Mouse (Mus musculus) cerebellum, postnatal 25 days (tissue): Measurements from ENCODE around the gene Adgrb3.
"Not testable (repeated sequence)": the region's sequence is repeated elsewhere in the genome, so short reads cannot be mapped to it uniquely, and the experiment has no call there.

Experiments
- DNase-seq, 2 experiments: peaks; one replicate each; pipeline ENCODE4 v3.0.0; 2021; ENCODE audit warnings: mixed read lengths in 2 of 2

Adgrb3 gene

DNA sequence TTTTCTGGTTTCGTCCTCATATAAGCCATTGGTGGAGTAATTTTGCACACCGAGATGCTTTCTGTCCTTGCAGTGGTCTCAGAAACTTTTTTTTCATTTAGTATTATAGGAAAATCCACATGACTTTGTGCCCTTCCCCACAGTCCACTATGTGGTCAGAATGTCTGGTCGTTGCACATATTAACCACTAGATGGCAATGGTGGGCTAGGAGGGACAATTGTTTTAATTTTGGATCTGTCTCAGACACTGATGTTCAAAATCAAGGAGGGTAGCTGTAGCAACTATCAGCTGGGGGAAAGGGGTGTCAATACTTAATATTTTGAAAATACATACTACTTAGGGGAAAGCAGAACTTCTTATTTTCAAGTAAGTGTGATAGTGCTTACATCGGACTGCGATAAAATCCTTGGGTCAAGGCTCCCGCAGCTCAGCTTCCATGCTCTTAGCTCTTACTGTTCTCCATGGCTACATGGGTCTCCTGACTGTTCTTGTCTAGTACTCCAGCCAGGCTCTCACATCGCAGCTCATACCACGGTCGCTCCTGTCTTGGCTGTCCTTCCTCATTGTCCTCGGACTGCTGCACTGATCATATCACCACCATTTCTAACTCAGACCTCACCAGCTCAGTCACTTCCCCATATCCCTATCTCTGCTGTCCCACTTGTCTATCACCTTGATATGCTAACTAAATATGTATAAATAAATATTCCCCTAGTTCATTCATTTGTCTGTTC is 319.0 kb downstream of the Adgrb3 start:
- peak in 1 of 2 experiments; percentile 61 for DNase-seq

DNA sequence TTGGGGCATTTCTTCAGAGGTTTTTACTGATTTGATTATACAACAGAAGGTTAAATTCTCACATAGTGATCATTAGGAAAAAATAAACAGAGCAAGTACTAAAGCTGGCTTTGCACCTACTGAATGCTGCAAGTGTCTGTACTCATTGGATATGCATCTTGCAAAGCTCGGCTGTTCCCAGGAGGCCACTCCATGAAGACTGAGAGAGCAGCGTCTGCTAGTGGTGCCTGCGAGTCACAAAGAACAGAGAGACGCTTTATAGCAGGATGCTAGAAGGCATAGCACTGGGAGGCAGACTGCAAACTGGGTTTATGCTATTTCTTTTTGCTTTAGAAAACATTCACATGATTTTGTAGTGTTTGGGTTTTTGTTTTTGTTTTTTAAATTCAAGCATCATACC is 325.2 kb downstream of the Adgrb3 start:
- DNase-seq = peak in 1 of 2 experiments; percentile 35

DNA sequence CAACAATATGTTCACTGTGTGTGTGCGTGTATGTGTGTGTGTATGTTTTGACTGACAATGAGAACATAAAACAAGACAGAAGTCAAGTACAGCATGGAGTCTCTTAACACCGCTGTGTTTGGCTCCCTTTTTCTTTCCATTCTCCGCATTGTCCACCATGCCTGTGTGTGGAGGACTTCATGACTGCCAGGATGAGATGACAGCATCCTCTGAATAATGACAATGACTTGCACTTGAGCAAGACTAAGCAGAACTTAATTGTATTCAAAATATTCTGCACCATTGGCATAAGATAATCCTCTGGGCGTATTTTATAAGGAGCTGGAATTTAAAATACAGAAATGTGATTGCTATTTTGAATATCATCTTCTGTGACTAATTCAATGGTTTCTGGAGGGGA is 326.0 kb downstream of the Adgrb3 start:
- no peak for DNase-seq

DNA sequence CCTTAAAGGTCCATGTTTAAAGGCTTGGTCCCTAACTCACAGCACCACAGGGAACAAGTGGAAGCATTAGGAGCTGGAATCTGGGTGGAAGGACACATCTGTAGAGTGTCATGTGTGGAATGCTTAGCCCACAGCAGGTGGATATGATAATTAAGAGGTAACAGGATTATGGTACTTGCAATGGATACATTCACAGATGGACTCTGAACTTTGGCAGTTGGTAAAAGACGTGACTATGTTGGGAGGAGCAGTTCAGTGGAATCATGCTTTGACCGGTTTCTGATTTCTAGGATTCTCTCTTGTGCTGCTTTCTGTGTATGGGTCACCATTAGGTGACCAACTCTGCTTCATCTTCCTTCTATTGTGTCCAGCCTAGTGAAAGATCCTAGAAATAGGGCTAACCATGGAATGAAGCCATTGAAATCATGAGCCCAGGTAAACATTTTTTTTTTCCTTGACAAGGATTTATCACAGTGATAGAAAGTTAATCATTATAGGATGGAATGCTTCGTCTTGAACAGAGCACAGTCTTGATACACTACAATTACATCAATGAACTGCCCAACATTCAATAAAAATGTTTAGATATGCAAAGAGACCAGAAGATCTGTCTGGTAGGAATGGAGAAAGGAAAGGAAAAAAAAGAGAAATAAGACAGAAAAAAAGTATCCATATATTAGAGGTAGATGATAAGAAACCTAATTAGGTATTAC is 334.1 kb downstream of the Adgrb3 start:
- no peak for DNase-seq

DNA sequence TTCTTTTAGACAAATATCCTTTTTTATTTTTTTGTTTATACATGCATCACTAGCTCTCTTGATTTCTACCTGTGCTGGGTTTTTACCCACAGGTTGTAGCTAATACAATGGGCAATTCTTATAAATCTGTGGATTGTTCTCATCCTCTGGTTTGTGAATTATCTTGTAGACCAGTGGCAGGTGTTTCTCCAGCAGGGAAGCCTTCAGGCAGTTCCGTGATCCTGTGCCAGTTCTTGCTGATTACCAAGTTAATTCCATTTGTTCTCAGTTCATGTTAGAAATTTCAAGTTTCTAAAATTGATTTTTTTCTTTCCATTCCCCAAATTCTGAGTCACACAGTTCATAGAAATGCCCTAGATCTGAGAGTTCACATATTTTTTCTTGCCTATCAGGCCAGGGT is 338.0 kb downstream of the Adgrb3 start:
- DNase-seq = peak in 1 of 2 experiments; percentile 53

DNA sequence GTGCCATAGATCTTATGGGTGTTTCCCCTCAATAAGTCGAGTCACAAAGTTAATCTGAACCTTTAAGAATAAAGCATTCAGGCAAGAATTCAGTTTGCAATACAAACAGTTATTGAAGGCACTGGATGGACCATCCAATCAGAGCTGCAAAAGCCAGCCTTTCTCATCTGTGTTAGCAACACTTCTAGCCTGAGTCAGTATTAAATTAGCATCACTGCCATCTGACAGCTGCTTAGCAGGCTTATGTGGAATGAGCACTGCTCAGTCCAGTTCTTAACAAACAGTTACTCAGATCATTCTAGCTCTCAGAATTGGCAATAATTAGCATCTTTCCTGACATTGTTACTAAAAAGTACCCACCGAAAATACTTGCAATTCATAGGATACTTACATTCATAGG is 339.3 kb downstream of the Adgrb3 start:
- DNase-seq = no peak

DNA sequence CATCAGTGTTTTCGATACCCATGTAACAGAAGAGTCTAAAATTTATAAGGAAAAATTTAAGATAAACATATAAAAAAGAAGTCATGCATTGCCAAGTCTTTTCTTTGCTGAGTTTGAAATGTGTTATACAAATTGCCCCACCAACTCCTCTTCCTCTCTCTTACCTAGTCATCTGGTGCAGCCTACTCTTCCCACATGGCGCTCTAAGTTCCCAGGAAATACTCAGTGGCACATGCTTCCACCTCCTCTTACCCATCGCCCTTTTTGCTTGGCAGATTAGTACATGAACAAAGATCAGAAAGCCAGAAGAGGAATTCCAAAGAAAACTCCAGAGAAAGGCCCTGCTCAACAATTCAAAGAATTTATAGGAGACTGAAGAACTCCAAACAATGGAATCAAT is 353.8 kb downstream of the Adgrb3 start:
- DNase-seq = no peak

DNA sequence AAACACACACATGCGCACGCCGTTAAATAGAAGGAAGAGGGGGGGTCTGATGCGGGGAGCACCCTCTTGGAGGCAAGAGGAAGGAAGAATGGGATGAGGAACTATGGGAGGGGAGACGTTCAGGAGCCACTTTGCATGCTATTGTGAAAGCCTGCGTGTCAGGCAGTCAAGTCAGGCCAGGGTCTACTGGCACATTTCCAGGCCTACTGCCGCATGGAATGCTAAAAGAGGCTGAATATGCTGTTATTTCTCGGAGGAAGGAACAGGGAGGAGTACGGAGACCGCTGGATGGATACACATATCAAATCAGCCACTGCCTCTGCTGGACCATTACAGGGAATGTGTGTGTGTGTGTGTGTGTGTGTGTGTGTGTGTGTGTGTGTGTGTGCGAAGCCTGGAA is 355.0 kb downstream of the Adgrb3 start:
- peak in 1 of 2 experiments; percentile 33 for DNase-seq

DNA sequence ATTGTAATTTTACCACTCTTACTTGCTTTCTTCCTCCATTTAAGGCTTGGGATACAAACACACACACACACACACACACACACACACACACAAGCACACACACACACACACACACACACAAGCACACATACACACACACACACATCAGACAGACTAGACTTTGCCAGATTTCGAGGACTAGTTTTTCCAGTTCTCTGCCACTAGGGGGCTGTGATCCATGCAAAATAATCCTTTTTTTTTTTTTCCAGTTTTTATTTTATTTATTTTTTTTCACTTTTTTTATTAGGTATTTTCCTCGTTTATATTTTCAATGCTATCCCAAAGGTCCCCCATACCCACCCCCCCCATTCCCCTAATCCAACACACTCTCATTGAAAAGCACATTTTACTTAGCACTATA is 357.9 kb downstream of the Adgrb3 start:
- DNase-seq = not testable (repeated sequence)

DNA sequence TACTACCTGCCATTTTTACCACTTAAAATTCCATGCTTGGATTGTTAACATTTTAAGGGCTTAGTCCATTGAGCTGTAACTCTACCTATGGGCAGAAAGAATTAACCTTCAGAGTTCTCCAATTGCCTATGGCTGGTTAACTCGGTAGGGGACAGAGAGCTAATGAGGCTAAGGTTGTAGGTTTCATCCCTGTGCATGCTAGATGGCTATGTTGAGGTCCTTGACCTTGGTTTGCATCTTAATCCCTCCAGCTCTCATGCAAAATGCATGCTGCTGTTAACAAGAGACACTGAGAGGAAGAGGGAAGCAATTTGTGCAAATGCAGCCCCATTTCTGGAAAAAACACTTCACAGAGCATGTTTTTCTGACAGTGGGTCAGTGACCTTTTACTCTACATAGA is 366.9 kb downstream of the Adgrb3 start:
- no peak for DNase-seq

DNA sequence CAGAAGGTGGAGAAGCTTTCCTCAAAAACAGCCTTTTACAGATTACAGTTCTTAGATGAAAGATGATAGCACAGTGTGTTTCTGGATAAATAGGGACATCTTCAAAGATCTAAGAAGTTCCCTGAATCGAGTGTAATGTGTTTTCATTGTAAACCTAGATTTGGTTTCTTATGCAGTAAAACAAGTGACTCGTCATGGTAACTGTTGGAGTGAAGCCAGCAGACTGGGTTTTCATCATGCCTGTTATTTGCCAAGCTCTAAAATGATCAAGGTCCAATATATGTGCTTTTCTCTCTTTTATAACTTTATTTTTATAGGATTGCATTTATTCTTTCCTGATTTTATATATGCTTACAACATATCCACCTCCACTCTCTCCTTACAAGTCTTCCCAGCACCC is 394.0 kb downstream of the Adgrb3 start:
- DNase-seq = no peak

DNA sequence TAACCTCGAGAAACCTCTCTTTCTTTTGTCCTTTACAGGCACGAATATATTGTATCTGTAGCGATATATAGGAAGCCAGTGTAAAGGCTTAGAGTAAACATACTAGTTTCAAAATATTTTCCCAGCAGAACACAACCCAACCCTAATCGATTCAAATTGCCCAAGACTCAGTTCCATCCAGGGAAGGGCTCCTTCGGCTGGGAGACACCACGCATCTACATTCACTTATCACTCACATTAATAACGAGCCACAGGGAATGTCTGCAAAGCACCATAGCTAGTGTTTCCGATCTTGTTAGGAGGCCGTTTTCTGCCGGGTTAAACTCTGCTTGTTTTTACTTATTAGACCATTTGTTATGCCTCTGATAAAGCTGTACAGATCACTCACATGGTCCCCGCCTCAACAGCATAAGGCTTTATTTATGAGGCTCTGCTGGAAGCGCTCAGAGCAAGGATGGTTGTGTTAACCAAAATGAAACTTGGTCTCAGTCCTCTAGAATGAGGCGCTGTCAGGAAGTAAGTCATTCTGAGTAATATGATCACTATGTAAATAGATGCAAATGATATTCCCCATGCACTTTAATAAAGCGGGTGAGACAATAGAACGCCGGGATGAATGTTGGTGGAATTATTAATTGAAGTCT is 399.2 kb downstream of the Adgrb3 start:
- DNase-seq = no peak

DNA sequence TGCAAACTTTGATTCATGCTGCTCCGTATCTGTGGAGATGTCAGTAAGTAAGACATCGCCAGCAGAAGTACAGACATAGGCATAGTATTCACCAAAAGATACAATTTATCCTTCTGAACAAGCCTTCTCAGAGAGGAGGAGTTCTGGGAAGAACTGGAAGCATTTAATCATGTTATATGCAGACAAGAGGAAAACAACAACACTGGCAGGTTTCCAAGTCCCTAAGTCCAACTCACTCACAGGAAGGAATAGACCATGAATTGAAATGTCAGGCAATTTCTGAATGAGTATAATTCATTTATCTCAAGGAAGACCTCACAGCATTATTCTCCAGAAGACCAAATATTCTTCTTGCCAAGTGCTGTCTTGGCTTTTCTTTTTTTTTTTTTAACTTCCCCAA is 408.8 kb downstream of the Adgrb3 start:
- DNase-seq = no peak

DNA sequence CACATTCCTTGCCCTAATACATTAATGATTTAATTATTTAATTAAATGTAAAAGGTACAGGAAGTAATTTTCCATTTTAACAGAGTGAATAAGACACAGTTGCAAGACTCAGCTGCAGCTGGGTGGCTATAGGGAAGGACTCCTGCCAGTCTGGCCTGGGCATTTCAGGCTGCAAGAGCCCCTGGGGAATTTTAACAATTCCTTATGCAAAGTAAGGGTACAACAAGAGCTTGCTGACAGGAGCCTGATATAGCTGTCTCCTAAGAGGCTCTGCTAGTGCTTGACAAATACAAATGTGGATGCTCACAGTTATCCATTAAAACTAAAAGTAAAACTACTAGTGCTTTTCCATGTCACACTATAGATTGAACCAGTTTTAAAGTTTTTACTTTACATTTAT is 410.1 kb downstream of the Adgrb3 start:
- no peak for DNase-seq

DNA sequence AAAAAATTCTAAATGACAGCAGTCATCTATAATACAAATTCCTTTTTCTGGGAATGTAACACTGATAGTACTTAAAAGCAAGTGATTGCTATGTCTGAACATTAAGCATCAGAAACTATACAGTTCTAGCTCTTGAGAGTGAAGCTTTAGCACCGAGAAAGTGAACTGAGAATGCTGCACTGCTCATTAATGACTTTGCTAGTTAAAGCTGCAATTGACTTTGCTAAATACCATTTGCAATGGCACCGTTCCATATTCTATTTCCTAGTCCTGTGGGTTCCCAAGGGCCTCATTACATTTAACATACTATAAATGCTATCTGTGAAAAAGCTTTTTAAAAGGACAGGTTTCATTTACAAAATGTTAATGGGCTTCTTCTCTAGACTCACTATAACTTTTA is 414.4 kb downstream of the Adgrb3 start:
- no peak for DNase-seq

DNA sequence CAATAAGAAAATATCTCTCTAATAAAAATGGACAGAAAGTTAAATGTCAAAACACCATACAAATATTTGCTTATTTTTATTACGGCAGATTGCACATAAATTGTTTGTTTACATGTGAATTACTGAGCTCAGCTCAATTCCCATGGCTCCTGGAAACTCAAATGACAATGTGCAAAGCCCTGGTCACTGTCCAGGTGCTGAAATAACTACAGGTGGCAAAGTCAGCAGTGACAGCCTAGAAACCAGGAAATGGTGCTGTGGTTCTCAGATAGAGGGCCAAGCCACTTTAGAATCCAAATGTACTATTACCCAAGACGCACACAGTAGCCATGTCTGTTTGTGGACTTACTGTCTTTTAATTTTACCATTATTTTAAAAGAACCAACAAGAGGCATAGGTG is 465.3 kb downstream of the Adgrb3 start:
- peak in 1 of 2 experiments; percentile 50 for DNase-seq

DNA sequence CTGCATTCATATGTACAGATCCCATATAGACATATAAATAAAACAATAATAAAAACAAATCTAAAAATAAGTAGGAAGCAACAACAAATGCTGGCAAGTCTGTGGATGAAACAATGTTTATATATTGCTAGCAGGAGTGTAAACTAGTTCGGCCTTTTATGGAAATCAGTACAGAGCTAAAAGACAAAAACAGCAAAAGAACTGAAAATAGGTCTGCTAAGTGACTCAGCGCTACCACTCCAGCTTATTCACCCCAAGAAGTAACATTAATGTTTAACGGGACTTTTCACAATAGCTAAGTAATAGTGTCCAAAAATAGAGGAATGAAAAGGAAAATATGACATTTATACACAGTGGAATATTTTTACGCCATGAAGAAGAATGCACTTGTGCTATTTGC is 471.0 kb downstream of the Adgrb3 start:
- no peak for DNase-seq

DNA sequence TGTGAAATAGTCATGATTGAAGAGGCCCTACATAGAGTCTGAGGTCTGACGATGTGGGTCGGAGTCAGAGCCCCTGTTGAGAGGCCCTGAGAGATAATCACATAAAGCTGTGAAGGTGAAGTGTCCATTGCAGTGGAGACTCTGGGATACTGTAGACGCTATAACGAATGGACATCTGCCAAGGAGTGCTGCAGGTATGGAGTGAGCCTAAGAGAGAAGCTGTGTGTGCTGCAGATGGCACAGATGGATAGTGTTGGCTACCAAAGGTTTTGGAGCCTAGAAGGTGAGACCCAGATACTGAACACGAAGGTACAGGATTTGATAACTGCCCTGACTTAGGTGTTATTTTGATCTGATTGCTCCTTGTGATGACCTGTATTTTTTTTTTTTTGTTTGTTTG is 474.0 kb downstream of the Adgrb3 start:
- DNase-seq = peak; percentile 40 to 52

DNA sequence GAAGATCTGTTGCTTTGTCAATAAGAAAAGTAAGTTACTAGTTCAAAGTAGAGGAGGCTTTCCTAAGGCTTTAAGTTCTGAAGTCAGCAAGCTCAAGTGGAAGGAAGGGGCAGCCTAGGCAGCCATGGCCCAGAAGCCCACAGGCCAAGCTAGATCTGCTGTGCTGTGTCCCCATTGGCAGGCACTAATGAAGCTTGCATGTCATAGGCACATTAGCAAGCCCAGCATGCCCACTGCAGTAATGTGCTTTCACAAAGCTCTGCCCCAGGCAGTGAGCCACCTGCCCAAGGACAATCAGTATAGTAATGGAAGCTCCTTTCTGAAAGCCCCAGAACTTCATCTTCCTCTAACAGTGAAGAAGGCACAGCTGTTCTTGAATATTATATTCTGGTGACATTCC is 484.6 kb downstream of the Adgrb3 start:
- no peak for DNase-seq

DNA sequence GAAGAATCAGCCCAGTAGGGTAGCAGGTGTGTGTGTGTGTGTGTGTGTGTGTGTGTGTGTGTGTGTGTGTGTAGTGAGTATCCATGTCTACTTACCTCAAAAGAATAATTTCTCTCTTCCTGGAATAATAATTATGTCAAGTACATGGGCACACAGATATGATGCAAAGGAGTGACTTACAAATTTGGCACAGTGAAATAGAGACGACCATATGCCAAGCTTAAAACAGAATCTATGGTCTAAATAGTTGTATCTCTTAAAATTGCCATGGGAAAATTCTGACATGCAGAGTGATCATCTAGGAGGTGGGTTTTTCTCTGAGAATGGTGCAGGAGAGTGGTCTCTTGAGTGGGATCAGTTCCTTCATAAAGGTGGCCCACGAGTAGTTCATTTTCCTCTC is 504.1 kb downstream of the Adgrb3 start:
- DNase-seq = no peak

DNA sequence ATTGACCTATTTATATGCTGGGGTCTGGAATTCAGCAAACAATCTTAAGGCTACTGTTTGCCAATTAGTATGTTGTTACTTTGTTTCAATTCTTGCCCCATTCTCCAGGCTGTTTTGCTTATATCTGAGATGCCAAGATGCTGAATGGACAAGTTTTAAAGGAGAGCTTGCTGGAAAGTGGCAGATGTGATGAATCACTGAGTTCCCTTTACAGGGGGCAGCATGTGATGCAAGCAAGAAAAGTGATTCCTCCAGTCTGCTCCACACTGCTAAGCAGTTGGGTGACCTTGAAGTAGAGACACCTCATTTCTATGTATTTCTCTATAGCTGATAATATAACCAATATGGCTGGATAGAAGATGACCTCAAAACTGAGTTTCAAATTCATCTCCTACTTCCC is 512.4 kb downstream of the Adgrb3 start:
- DNase-seq = no peak

DNA sequence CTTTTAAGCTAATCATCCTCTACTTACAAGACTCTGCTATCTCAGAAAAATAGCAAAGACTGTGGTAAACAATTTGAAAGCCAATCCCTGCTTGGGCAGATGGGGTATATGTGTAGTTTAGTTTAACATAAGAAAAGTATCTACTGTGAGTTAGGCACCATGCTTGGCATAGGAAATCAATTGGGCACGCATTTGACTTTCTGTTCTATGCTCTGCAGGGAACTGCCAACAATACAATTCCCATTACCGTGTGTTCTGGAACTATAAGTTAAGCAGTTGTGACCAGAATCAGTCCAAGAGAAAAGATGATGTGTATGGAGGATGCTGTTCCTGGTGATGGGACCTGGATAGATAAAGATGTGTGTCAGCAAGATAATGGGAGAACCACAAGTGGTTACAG is 517.2 kb downstream of the Adgrb3 start:
- no peak for DNase-seq

DNA sequence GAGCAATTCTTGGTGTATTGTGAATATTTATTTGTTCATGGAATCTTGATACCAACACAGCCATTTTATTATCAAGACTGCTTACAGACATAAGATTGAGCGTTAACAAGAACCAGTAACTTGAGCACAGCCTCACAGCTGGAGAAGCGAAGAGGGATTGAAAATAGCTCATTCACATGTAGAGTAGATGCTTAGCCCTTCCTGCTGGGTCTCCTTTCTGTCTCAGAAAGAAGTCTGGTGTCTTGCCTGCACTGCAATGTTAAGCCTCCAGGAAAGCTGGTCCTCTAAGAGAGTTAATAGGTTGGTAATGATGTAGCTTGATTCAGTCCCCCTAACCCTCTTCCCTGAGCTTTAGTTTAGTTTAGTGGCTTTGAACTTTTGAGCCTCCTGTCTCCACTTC is 519.4 kb downstream of the Adgrb3 start:
- DNase-seq = no peak

DNA sequence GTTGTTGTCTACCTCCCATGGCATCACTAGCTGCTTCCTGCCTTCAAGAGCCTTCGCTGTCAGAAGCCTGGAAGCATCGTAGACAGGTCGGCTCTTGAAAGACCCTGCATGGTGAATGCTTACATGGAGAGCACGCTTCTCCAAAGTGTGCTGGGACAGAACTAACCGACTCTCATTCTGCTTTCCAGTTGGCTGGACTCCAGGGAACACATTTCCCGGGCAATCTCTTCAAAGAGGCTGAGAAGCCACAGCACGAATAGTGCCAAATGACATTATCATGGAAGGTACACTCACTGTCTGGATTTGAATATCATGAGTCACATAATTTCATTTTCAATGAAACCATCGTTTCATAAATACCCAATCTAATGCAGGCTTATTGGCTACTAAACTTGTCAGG is 548.0 kb downstream of the Adgrb3 start:
- DNase-seq = peak; percentile 46 to 65
